Mouse (Mus musculus) bone marrow macrophage, adult 2 months (primary cell): ENCODE data around the gene Kti12.

ENCODE experiments used
- CTCF ChIP-seq: IDR thresholded peaks from 2 replicates; pipeline ENCODE4 v1.5.1; 2012; ENCODE audit warnings: low read depth, mild to moderate bottlenecking, low read length, moderate library complexity
- POLR2A ChIP-seq: IDR thresholded peaks from 2 replicates; pipeline ENCODE4 v1.6.1; 2012; ENCODE audit warnings: mild to moderate bottlenecking, low read depth, low read length, borderline replicate concordance

- TF ChIP-seq CTCF (no peak), POLR2A (no peak)
Observed at GRCm38 (mm10) chr4:108838031-108838430, 9.6 kb upstream of the Kti12 start.
